Mouse (Mus musculus) frontal cortex, adult 2 months (tissue): ENCODE measurements around the gene Arhgap33. TPM values are rescaled to one million over a fixed set of nuclear protein-coding genes. Genes with fewer than 3 reads are reported as not detected.

ENCODE experiments used
- DNase-seq, 2 experiments: peaks; one replicate each; pipeline ENCODE4 v3.0.0; 2022; ENCODE audit warnings: low spot score in 1 of 2; ENCODE audit errors: extremely low spot score in 1 of 2
- polyA plus RNA-seq: library from polyadenylated mRNA; depleted of rRNA; stranded (reverse); fragments of >200 nt; gene quantifications from 2 replicates; pipeline ENCODE4 v1.2.3, GENCODE M21; 2012

Arhgap33 gene
- polyA plus RNA-seq, 1 experiment: 172 TPM

DNA sequence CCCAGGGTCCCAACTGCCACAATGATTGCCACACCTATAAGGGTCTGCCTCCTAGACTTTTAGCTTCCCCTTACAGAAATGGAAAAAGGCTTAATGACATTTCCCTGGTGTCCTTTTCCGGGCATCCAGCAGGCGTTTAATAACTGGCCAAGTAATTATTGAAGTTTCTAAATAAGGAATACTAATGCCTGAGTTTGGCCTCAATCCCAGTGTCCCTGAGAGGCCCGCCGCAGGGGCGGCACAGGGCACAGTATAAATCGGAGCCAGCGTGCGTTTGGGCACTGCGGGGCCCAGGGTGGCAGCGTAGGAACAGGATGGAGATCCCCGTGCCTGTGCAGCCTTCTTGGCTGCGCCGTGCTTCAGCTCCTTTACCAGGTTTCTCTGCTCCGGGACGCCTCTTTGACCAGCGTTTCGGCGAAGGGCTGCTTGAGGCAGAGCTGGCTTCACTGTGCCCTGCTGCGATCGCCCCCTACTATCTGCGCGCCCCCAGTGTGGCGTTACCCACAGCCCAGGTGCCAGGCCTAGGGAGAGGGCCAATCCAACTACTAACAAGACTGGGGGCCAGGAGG lies 18.2 kb upstream of the Arhgap33 start:
- DNase-seq: peak in 1 of 2 experiments; percentile 44

DNA sequence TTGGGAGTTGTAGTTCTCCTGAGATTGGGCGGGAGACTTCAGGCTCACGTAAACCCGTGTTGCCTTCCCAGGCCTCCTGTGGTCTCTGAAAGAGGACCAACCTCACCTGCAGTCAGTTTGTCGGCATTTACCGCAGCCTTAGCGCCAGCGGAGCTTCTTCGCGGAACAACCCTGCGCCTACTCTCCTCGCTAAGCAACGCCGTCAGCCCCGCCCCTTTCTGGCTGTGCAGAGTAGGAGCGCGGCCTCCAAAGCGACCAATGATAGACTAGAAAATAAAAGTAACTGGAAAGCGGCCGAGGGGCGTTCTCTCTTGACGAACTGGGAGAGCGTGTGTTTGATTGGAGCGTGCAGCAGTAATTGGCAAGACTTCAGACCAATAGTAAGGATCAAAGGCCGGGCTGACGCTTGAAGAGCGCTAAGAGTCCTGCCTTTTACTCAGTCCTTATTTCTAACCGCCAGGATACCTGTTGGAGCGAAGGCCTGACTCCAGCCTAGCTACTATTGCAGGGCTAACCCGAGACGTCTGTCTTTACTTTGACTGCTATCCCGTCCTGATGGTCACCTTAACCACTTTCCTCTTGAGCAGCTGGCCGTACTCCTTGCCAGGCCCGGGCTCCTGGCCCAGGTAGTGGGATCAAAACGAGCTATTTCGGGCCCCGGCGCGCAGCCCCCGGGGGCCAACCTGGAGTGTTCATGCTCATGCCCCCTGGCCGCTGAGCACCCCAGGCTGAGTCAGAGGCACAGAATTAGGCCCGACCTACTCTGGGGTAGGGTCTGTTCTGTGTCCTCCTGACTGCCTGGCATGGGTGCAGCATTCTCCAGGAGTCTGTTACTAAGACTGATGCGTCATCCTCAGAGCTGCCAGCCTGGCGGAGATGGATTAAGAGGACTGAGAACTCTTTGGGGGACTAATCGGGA lies 17.5 kb upstream of the Arhgap33 start, which contains the start of the genes Hspb6 and Proser3:
Gene Hspb6 (plus strand): TSS at position 77 of the 919 bp plus-strand sequence.
Gene Proser3 (minus strand): TSS at position 198 of the 919 bp plus-strand sequence.
- DNase-seq: peak; percentile 97 to 98

DNA sequence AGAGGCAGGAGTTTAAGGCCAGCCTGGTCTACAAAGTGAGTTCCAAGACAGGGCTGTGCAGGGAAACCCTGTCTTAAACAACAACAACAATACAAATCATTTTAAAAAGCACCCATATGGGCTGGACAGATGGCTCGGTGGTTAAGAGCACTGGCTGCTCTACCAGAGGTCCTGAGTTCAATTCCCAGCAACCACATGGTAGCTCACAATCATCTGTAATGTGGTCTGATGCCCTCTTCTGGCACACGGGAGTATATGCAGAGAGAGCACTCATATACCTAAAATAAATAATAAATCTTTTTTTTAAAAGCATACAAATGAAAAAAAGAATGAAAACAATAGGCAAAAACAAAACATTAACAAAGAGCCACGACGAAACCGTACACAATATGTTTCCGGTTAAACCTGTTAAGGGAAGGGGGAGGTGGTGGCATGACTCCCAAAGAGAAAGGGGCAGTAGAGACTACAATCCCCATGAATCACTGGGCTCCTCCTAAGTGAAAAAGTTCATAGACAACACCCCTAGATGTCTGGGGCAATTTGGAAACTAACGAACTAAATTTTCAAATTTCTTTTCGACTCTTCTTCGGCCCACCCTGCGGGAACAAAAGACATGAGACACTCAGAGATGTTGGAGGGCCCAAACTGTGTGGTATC lies 16.7 kb upstream of the Arhgap33 start:
- DNase-seq: peak in 1 of 2 experiments; percentile 44

DNA sequence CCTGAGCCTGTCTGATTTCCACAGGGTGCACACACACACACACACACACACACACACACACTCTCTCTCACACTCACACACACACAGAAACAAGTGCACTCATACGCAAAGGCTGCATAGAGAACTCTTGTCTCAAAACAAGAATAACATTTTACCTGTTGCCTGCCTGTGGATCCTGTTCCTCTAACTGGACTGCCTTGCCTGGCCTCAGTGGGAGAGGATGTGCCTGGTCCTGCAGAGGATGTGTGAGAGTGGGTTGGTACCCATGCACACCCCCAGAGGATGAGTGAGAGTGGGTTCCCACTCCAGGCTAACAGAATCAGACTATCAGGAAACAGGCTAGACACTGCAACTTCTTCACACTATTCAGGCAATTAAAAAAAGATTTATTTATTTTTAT lies 15.7 kb upstream of the Arhgap33 start:
- no peak for DNase-seq

DNA sequence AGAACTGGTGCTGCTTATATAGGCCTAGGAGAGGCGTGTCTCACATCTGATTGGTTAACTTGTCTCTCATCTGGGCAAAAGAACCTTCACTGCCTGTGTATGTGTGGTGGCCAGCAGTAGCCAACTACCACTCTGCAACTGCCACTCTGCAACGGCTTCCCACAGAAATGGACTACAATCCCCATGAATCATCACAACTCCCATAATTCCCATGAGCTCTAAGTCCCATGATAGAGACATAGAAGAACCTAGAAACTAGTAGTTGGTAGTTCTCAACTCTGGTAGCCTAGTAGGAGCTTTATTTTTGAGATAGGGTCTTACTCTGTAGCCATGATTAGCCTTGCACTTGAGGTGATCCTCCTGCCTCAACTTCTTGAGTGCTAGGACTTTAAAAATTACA lies 15.0 kb upstream of the Arhgap33 start:
- no peak for DNase-seq

DNA sequence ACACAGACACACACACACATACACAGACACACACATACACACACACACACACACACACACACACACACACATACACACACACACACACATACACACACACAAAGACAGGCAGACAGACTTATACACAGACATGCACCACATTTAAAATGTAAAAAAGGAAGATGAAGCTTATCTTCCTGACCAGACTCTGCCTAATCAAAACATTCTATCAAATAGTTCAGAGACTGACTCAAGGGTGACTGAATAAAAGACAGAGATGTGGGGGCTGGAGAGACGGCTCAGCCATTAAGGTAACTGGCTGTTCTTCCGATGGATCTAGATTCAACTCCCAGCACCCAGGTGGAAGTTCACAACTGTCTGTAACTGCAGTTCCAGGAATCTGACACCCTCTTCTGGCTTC lies 9.5 kb upstream of the Arhgap33 start:
- DNase-seq: no peak

DNA sequence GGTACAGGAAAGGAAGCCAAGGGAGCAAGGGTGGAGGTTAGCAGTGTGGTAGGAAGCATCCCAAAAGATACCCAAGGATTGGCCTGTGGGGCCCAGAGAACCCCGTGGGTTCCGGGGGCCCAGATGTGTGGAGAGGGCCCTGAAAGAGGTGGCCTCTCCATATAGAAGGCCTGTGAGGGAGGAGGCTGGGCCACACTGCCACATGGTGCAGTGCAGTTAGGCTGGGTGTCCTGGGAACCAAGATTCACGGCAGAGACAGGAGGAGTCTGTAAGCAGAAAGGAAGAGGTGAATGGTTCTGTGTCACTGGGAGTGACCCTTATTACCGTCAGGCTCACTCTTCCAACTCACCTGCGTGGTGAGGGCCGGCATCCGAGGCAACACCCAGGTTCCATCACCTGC lies 5.7 kb upstream of the Arhgap33 start:
- DNase-seq: no peak

DNA sequence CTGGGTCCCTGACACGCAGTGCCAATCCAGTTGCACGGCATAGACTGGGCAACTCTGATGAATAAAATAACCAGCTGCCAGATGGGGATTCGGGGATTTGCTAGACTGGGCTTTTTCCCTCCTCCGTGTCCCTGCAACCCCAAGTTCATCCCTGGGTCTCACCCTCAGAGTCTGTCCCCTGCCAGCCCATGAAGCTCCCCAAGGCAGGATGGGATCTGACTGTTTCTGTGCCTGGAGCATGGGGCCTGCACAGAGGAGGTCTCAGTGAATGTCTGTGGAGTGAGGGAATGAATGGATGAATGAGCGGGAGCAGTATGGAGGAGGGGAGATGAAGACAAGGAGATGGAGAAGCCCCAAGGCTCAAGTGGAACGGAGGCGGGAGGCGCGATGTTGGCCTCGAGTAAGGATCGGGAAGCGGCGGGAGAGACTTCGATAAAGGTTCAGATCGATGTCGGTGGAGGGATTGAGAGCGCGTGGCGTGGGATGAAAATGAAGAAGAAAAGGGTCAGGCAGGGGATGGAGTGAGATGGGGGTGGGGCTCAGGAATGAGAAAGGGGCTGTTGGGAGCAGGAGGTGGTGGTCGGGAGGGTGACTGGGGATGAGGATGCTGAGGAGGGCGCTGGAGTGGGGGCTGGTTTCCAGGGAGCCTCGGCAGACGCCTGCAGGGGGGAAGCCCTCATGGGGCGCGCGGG lies 773 bp downstream of the Arhgap33 start:
- peak in 1 of 2 experiments; percentile 54 for DNase-seq

DNA sequence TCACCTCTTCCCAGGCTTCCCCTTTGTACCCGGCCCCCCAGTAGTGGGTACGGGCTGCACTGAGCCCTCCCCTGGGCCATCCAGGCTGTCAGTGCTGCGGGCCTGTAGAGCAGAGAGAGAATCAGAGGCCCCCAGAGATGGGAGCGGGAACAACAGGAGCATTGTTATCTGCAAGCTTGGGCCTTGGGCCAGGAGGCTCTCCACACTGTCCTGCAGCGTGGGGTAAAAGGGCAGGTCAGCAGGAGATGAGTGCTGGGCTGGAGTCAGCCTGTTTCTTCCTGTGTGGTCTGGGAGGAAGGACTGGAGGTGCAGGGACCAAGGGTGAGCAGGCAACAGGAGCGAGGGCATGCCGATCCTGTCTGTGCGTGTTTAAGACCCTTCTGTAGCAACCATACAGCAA lies 1.9 kb downstream of the Arhgap33 start:
- no peak for DNase-seq

DNA sequence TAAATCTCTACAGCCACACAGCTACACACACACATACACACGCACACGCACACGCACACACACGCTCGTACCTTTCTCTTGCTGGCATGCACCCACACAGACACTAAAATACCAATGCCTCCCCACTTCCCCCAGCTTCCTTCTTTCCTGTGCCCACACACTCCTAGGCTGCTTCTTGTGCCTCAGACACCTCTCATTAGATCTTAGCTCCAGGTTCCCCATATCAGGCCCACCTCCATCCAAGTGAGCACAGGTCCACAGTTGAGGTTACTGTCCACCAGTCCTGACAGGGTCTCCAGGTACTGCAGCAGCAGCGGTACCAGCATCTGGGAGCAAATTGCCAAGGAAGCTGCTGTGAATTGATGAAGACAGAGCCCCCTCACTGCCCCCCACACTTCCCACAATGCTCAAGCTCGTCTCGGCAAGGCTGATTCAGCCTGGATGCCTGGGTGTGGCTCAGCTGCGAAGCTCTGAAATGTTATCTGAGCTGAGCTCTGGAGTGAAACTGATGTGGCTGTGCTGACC lies 3.5 kb downstream of the Arhgap33 start:
- DNase-seq: peak; percentile 75 to 83

DNA sequence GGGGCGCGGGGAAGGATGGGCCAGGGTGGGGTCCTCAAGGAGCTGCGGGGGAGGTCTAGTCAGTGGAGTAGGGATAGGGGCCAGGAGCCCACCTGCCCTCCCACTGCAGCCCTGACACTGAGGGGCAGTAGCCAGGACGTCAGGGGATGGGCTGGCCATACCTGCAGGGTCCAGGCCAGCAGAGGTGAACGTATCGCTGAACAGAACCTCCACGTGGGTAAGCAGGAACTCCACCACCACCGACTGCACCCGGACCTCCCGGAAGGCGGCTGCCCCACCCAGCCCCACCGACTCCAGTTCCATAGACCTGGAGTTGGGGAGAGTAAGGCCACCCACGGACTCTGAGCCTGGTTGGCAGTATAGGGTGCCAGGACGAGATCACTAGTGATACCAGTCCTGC lies 7.9 kb downstream of the Arhgap33 start:
- DNase-seq: no peak

DNA sequence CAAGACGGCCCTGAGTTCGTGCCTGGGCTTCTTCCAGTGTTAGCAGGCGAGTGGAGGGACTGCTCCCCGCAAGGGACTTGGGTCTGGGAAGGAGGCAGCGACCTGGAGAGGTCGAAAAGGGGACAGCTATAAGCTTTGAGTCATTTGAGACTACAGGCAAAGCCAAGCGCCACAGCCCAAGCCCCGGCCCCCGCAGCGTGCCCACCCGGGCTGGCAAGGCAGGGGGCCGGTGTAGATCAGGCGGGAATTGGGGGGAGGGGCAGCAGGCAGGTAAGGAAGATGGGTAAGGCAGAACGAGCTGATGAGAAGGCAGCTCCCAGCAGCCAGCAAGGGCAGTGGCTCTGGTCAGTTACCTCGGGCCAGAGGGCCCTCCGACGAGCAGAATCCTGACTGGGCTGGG lies 8.5 kb downstream of the Arhgap33 start:
- DNase-seq: no peak

DNA sequence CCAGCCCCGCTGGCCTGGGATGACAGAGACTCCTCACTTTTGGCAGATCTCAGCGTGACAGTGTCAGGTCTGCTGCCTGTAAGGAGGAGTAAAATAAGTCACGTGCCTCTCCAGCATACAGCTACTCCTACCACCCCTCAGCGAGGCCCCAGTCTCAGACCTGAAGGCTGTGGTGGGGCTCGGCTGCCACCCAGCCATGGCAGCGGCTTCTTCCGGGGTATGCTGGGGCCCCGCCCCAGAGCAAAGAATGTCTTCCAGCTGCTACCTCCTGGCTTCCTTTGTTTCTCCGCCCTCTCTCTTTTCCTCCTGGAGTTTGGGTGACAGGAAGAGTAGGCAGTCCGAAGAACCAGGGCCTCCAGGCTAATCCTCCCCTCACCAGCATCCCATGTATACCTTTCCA lies 8.9 kb downstream of the Arhgap33 start:
- peak in 1 of 2 experiments; percentile 25 for DNase-seq

DNA sequence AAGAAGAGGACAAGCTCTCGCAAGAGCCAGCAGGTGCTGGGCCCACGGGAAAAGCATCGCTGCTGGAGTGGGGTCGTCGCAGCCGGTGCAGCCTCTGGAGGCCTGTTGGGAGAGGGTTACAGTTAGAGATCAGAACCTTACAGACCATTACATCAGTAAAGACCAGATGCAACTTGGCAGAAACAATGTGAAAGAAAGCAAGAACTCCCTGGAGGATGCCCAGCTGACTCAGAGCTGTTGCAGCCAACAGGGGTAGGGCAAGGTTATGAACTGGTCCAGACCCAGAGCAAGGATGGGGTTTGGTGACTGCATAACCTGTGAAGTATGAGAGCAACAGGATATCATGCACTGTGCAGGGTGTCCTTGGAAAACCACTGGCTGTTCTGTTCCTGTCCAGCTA lies 10.4 kb downstream of the Arhgap33 start:
- DNase-seq: no peak

DNA sequence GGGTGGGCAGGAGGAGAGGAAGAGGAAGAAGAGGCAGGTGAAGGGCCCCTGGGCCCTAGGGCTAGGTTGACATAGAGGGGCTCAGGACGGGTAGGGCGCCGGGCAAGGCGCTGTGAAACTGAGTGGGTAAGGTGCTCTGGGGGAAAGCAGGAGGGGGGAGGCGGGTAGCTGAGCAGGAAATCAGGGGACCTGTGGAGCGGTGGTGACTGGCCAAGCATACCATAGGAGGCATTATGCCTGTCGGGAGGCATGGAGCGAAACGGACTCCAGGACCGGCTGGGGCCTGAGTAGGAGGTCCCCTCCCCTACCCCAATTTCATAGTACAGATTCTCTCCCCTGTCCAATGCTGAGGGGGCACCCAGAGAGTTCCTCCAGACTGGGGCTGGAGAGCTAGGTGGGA lies 12.0 kb downstream of the Arhgap33 start:
- DNase-seq: no peak

DNA sequence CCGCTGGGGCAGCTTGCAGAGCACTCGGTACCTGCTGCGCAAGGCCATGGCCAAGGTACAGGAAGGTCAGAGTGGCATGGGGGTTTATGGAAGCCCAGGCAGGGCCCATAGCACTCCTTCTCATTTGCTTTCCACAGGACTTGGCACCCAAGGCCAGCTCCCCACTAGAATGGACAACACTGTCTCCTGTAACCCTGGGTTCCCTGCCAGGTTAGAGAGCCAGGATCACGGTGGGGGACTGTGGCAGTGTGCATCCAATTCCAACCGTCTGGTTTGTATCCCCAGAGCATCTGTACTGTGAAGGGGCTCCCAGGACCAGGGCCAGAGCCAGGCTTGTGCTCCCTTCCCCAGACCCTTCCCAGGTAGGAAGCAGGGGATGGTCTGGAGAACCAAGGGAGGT lies 14.0 kb downstream of the Arhgap33 start:
- DNase-seq: no peak

DNA sequence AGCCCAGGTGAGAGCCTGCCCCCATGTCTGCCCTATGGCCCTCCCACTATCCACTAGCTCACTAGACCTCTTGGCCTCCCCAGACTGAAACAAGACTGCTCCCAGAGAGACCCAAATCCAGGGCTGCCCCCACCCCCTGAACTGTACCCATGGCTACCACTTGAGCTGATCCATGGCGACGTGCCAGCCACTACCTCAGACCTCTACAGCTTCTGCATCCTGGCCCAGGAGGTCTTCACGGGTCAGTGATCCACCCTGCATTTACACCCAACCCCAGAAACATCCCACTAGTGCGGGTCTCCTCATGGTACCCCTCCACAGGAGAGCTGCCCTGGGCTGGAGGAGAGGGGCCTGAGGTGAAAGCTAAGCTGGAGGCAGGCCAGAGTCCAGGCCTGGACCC lies 14.5 kb downstream of the Arhgap33 start:
- no peak for DNase-seq

DNA sequence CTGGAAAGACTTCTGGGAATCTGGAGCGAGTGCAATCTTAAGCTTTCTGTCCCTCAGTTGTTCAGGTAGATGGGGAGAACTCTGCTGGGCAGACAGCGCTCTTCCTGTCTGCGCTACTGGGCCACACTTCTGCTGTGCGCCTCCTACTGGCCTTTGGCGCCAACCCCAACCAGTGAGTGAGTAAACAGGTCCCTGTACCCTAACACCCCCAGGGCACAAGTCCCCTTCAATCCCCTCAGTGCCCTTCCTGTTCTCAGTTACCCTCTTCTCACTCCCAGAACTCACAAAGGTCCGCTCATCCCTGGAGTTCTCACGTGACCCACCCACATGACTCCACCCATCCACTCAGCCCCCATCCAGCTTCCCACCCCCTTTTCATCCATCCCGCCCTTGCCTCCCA lies 16.5 kb downstream of the Arhgap33 start:
- DNase-seq: no peak

DNA sequence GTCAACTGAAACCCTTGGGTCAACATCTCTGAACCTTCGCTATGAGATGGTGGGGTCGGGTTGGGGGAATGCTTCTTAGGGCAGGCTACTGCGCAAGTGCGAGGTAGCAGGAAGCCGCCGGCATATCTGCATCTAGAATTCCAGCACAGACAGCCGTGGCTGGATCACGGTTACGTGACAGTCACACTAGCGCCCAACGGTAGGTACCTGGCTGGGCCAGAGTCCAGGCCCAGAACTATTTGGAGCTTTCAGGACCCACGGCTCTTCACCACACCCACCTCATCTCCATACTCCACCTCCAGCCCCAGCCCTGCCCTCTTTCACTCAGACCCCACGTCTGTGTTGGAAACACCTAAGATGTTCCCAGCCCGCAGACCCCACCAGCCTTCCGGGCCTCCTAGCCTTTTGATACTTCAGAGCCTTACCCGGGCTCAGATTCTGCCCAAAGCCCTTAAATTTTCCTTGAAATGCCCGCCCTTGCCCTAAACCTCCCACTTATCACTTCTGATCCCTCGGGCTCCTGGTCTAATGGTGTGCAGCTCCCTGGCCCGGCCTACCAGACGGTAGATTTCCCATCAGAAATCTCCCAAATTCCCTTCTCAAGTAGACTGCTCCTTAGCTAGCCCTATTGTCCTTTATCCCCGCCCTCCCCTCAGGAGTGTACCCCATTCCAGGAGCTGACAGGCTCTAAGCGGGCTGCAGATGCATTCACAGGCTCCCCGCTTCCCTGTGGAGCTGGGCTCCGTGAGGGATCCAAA lies 19.7 kb downstream of the Arhgap33 start:
- no peak for DNase-seq

DNA sequence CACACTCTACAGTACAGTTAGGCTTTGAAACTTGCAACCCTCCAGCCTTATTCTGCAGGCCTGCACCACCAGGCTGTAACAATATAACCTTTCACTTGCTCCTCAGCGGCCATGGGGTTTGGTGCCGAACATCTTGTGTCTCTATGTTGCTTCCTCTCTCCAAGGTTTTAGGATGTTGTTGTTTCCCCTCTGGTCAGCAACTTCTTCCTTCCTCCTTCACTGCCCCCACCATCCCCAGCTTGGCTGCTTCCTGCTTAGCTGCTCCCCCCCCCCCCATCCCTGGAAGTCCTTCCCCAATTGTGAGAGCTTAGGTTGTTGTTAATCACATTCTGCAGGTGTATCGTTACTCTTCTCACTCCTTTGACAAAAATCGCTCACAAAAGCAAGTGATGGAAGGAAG lies 26.8 kb downstream of the Arhgap33 start:
- DNase-seq: no peak
